Mouse (Mus musculus) lung, postnatal 10 days (tissue): ENCODE results near the gene Popdc2.
A peak's percentile ranks its signal among the peaks of the same experiment; 100 is the strongest.
"Not testable (repeated sequence)": the region's sequence is repeated elsewhere in the genome, so short reads cannot be mapped to it uniquely, and the experiment has no call there.

Experiments used
- DNase-seq: peaks from one replicate; pipeline ENCODE4 v3.0.0; 2021

Gene Popdc2

GRCm38 (mm10) chr16:38361933-38362332, at the start of gene Popdc2:
Gene Popdc2, plus strand, starts transcription at chr16:38362209.
- peak; percentile 48 for DNase-seq

DNA sequence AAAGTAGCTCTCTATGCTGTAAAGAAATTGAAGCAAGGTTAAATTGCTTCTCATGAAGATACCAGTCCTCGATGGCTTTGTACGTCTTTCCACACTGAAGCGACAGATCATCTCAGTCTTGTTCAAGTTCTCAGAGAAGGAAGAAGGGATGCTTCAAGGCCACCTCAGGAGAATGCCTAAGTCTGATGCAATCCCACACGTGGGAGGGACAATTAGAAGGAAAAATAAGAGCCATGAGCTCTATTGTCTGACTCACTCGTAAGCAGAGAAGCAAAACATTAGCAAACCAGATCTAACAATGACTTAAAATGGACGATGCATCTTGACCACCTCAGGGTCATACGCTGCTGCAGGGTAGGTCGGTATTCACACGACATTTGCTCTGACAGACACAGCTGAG, 43.5 kb upstream of the Popdc2 start:
- DNase-seq, result no peak

- DNase-seq, result no peak
Observed at GRCm38 (mm10) chr16:38319087-38319486, 42.9 kb upstream of the Popdc2 start.

GRCm38 (mm10) chr16:38321452-38321935, 40.5 kb upstream of the Popdc2 start:
- peak; percentile 61 for DNase-seq

DNA sequence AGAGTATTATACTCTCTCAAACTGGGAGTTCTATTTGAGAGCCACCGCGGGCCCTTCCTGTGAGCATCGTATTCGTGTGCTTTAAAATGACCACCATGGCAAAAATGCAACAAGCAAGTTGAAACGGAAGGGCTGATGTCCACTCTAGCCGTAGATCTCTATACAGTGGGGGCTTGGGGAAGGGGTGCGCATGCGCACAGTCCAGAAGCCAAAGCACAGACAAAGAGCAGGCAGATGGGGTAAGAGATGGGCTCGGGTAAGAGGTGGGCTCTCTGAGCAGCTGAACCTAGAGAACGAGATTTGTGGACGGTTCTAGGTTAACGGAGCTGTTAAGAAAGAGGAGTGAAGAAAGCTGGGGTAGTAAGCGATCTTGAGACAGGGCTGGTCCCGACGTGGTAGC, 37.7 kb upstream of the Popdc2 start:
- DNase-seq, result no peak

- DNase-seq, result no peak
Observed at GRCm38 (mm10) chr16:38326778-38327397, 35.1 kb upstream of the Popdc2 start.

DNA sequence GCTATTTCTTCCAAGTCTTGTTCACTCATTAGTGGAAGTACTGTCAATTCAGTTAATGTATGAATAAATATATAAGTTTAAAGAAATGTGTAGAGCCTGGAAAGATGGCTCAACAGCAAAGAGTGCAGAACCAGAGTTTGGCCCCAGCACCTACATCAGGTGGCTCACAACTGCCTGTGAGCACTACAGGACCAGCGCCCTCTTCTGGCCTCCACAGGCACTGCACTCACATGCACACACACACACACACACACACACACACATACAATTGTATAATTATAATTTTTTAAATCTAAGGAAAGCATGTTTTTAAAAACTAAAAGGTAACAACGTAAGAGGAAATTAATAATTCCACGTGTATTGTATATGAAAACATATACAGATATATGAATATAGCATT, 32.7 kb upstream of the Popdc2 start:
- no peak for DNase-seq

DNA sequence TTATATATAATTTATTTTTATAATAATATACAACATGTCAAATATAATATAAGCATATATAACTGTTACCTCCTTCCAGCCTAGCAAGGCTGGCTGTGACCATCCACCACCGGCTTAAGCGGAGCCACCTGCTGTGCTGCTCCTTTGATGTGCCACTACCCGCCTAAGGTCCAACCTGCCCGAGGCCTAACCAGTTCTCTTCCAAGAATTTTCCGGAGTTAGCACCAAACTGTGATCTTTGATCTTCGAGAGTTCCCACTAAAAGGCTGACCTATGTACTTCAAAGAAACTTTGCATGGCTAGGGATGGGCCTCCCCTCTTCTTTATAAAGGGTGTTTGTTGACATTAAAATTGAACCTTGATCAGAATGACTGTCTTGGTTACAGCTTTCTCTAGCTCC, 27.6 kb upstream of the Popdc2 start:
- no peak for DNase-seq

- not testable (repeated sequence) for DNase-seq
Observed at GRCm38 (mm10) chr16:38338077-38338476, 23.9 kb upstream of the Popdc2 start.

DNA sequence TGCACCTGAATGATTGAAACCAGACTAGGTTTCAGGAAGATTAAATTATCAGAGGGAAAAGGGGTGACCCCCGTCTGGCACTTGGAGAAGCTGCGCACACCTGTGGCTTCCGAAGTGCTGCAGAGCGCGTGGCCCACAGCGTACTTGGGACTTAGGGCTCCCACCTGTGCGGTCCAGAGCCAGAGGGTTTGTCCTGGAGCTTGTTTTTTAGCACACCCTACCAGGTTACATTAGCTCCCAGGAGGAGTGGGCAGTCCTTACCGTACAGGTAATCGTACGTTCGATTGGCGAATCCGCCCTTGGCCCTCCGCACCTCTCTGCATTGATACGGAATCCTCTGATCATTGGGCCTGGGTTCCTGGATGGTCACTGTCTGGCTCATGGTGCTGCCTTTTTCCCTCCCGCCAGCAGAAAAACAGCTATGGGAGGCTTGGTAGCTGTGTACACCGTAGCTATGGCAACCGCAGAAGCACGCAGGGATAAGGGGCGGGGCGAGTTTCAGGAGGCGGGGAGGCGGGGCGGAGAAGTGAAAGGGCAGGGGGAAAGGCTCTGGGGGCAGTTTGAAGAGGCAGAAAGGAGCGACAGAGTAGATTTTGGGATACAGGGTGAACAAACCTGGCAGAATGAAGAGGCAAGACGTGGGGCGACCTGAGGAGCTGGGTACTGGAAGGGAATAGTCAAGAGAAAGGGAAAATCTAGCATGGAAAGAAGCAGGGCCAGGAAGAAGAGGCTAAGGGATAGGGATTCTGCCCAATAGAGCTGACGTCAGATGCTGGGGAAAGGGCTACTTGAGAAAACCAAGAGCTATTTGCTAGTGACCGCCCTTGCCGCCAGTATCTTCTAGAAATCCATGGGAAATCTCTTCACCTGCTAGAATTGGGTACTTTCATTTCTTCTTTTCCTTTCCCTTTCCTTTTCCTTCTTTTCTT, 20.3 kb upstream of the Popdc2 start, which contains the start of gene Maats1:
Gene Maats1, minus strand, starts transcription at position 748 of the 929 bp plus-strand sequence.
- DNase-seq, result peak; percentile 92

- DNase-seq, result peak; percentile 56
Observed at GRCm38 (mm10) chr16:38344941-38345725, 16.9 kb upstream of the Popdc2 start.

GRCm38 (mm10) chr16:38346529-38347325, 15.3 kb upstream of the Popdc2 start, which contains the start of the genes Cox17 and Gm21987:
Gene Cox17, plus strand, starts transcription at chr16:38346991.
Gene Gm21987, plus strand, starts transcription at chr16:38347040.
- peak; percentile 96 for DNase-seq

- no peak for DNase-seq
Observed at GRCm38 (mm10) chr16:38347588-38347987, 14.4 kb upstream of the Popdc2 start.

DNA sequence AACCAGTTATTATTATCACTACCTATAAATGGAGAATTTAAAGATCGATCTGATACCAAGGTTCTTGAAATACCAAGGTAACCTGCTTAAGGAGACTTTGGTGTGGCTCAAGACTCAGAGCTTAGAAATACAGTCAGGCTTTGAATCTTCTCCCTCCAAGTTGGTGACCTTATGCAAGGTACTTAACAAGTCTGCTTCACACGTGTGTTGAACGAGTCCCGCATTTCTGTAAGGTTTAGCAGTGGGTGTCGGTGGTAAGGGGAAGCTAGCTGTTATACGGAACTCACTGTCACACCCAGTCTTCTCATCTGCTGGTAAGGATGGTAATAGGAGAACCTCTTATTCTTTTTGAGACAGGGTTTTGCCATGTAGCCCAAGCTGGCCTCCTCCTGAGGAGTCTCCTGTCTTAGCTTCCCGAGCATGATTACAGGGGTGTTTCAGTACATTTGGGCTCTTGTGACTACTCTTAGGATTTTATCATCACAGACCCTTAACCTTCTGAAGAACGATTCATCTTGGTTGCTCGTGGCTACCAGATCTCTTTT, 13.7 kb upstream of the Popdc2 start:
- no peak for DNase-seq

DNA sequence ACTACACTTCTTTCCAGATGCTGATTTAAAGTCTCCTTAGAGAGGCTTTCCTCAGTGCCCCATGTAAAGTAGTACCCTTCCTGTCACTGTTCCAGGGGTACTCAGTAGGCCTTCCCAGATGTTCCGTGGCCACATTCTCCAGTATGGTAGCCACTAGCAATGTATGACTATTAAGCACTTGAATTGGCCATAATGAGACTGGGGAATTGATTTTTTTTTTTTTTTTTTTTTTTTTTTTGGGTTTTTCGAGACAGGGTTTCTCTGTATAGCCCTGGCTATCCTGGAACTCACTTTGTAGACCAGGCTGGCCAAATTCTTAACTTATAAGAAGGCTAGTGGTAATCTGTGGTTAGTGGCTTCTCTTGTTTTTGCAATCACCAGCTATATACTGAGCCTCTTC, 12.1 kb upstream of the Popdc2 start:
- DNase-seq, result no peak

GRCm38 (mm10) chr16:38350361-38350855, 11.6 kb upstream of the Popdc2 start:
- DNase-seq, result peak; percentile 56

- DNase-seq, result no peak
Observed at GRCm38 (mm10) chr16:38350939-38351338, 11.1 kb upstream of the Popdc2 start.

DNA sequence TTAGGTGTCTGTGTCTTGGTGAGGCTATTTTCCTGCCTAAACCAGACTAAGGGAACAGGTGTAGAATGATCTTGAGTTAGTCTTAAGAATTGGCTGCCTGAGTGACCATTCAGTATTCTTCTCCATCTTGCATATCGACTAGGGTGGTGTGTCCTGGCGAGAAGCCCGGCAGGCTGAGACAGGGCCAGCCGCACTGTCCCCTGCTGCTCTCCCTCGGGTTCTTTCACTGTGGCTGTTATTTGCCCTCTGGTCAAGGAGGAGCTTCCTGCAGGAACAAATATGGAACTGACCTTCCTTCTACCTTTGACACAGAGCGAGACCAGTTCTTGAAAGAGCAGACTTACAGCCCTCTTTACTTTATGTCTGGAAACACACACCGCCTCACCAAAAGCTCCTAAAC, 10.0 kb upstream of the Popdc2 start:
- DNase-seq, result no peak

GRCm38 (mm10) chr16:38352851-38353250, 9.2 kb upstream of the Popdc2 start:
- DNase-seq, result no peak

GRCm38 (mm10) chr16:38353642-38354041, 8.4 kb upstream of the Popdc2 start:
- DNase-seq, result no peak

GRCm38 (mm10) chr16:38354185-38354913, 7.7 kb upstream of the Popdc2 start:
- DNase-seq, result no peak
